Mouse (Mus musculus): ENCODE measurements around the gene 1810009A15Rik. TPM values are rescaled to one million over a fixed set of nuclear protein-coding genes. Genes with fewer than 3 reads are reported as not detected.

The 1810009A15Rik gene
- total and polyA plus RNA-seq, 2 experiments from 2014 or later: 28.4 to 37.3 TPM

- Histone ChIP-seq H3K4me1 (ENCODE audit: control insufficient read depth, insufficient read depth) (no peaks in the 10 kb centered on the region; the same call in 1 of the 2 replicates), H3K36me3 (replicated peaks; ENCODE audit: control insufficient read depth, insufficient read depth, low read length) (peaks cover 26% of the 10 kb centered on the region)
- no peak for ATAC-seq (ENCODE audit: insufficient read depth, low read depth)
Measured at GRCm38 (mm10) chr19:8870838-8871237, 17.8 kb upstream of the 1810009A15Rik start.

GRCm38 (mm10) chr19:8871267-8872186, 17.1 kb upstream of the 1810009A15Rik start, which contains the start of gene Ubxn1:
TSS of gene Ubxn1 (plus strand) at chr19:8871496.
- WGBS: under 1% methylated on average over 59 of the region's 59 CpGs
- H3K9ac ChIP-seq (replicated peaks; ENCODE audit: low read depth, low read length): peak within 1 kb of the TSS; percentile 92
- ATAC-seq (ENCODE audit: insufficient read depth, low read depth): peak; percentile 98
- peak within 1 kb of the TSS; percentile 79 for H3K4me2 ChIP-seq (ENCODE audit: low read depth, low read length)
- H3K9me3 ChIP-seq (replicated peaks; ENCODE audit: control insufficient read depth, low read length): no peaks in the 10 kb centered on the region
- DNase-seq (ENCODE audit: low spot score): peak; percentile 99
- peak within 1 kb of the TSS; percentile 71 for H3K4me3 ChIP-seq (ENCODE audit: low read depth, low read length)
- no peaks in the 10 kb centered on the region; the same call in 1 of the 2 replicates for H3K4me1 ChIP-seq (ENCODE audit: control insufficient read depth, insufficient read depth)
- peaks cover 33% of the 10 kb centered on the region for H3K36me3 ChIP-seq (replicated peaks; ENCODE audit: control insufficient read depth, insufficient read depth, low read length)
- peak within 1 kb of the TSS; percentile 85 for H3K27ac ChIP-seq (ENCODE audit: low read depth)
- TF ChIP-seq EP300 (IDR thresholded peaks at IDR 0.05; ENCODE audit: low read depth) (0 out of 2 replicates have a peak, but pooled peaks have one; percentile 61), CTCF (IDR thresholded peaks at IDR 0.05; ENCODE audit: low read depth) (no peak)
- no peaks in the 10 kb centered on the region for H3K27me3 ChIP-seq (ENCODE audit: control insufficient read depth, insufficient read depth, low read length)

More at GRCm38 (mm10) chr19:8870838-8871237, 17.8 kb upstream of the 1810009A15Rik start:
- peak overlapping the region; percentile 85 for H3K27ac ChIP-seq (ENCODE audit: low read depth)
- peak; percentile 19 for DNase-seq (ENCODE audit: low spot score)
- peak overlapping the region; percentile 92 for H3K9ac ChIP-seq (replicated peaks; ENCODE audit: low read depth, low read length)
- WGBS: 27% methylated on average over 9 of the region's 9 CpGs
- peak overlapping the region; percentile 71 for H3K4me3 ChIP-seq (ENCODE audit: low read depth, low read length)
- no peaks in the 10 kb centered on the region for H3K27me3 ChIP-seq (ENCODE audit: control insufficient read depth, insufficient read depth, low read length)
- no peaks in the 10 kb centered on the region for H3K9me3 ChIP-seq (replicated peaks; ENCODE audit: control insufficient read depth, low read length)
- TF ChIP-seq CTCF (IDR thresholded peaks at IDR 0.05; ENCODE audit: low read depth) (no peak), EP300 (IDR thresholded peaks at IDR 0.05; ENCODE audit: low read depth) (no peak)
- peak overlapping the region; percentile 79 for H3K4me2 ChIP-seq (ENCODE audit: low read depth, low read length)

DNA sequence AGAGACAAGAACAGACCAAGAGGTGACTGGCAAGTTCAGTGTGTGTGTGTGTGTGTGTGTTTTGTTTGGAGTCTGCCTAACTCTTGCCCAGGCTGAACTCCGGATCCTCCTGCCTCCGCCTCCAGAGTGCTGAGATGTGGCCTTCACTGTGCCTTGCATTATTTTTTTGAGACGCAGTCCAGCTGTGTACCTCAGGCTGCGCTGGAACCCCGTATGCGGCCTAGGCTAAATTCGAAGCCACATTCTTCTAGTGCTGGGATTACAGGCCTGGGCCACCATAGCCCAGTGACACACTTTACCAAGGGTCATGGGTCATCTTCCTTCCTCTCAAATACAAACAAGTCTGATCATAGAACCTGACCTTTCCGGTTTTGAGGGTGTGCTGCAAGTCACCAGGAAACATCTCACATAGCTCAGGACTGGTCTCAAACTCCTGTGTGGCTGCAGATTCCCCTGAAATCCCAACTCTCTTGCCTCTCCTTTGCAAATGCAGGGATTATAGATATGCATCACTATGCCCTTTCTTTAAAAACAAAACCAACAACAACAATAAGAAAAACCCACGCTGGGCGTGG, 16.3 kb upstream of the 1810009A15Rik start:
- Histone ChIP-seq H3K27me3 (ENCODE audit: control insufficient read depth, insufficient read depth, low read length) (no peaks in the 10 kb centered on the region), H3K36me3 (replicated peaks; ENCODE audit: control insufficient read depth, insufficient read depth, low read length) (peaks cover 38% of the 10 kb centered on the region), H3K4me3 (ENCODE audit: low read depth, low read length) (peak overlapping the region; percentile 71), H3K4me1 (ENCODE audit: control insufficient read depth, insufficient read depth) (no peaks in the 10 kb centered on the region; the same call in 1 of the 2 replicates), H3K4me2 (ENCODE audit: low read depth, low read length) (peak overlapping the region; percentile 79), H3K27ac (ENCODE audit: low read depth) (peak overlapping the region; percentile 82), H3K9ac (replicated peaks; ENCODE audit: low read depth, low read length) (peak overlapping the region; percentile 92), H3K9me3 (replicated peaks; ENCODE audit: control insufficient read depth, low read length) (no peaks in the 10 kb centered on the region)
- TF ChIP-seq CTCF (IDR thresholded peaks at IDR 0.05; ENCODE audit: low read depth): no peak
- TF ChIP-seq EP300 (IDR thresholded peaks at IDR 0.05; ENCODE audit: low read depth): no peak
- WGBS: 64% methylated on average over 10 of the region's 10 CpGs
- ATAC-seq (ENCODE audit: insufficient read depth, low read depth) (no peak), DNase-seq (ENCODE audit: low spot score) (no peak)

GRCm38 (mm10) chr19:8875031-8875430, 13.6 kb upstream of the 1810009A15Rik start:
- no peak overlapping the region for H3K27ac ChIP-seq (ENCODE audit: low read depth)
- H3K36me3 ChIP-seq (replicated peaks; ENCODE audit: control insufficient read depth, insufficient read depth, low read length): peaks cover 43% of the 10 kb centered on the region
- WGBS: 87% methylated on average over 7 of the region's 7 CpGs
- H3K9ac ChIP-seq (replicated peaks; ENCODE audit: low read depth, low read length): no peak overlapping the region
- no peak overlapping the region for H3K4me3 ChIP-seq (ENCODE audit: low read depth, low read length)
- no peaks in the 10 kb centered on the region for H3K27me3 ChIP-seq (ENCODE audit: control insufficient read depth, insufficient read depth, low read length)
- peaks cover 3% of the 10 kb centered on the region for H3K4me1 ChIP-seq (ENCODE audit: control insufficient read depth, insufficient read depth)
- TF ChIP-seq CTCF (IDR thresholded peaks at IDR 0.05; ENCODE audit: low read depth): no peak
- TF ChIP-seq EP300 (IDR thresholded peaks at IDR 0.05; ENCODE audit: low read depth): no peak
- DNase-seq (ENCODE audit: low spot score): no peak
- H3K4me2 ChIP-seq (ENCODE audit: low read depth, low read length): no peak overlapping the region
- H3K9me3 ChIP-seq (replicated peaks; ENCODE audit: control insufficient read depth, low read length): no peaks in the 10 kb centered on the region
- ATAC-seq (ENCODE audit: insufficient read depth, low read depth): no peak

- Histone ChIP-seq H3K27ac (ENCODE audit: low read depth) (peak within 1 kb of the TSS; percentile 79), H3K4me3 (ENCODE audit: low read depth, low read length) (peak within 1 kb of the TSS; percentile 72), H3K36me3 (replicated peaks; ENCODE audit: control insufficient read depth, insufficient read depth, low read length) (peaks cover 21% of the 10 kb centered on the region), H3K27me3 (ENCODE audit: control insufficient read depth, insufficient read depth, low read length) (no peaks in the 10 kb centered on the region), H3K4me1 (ENCODE audit: control insufficient read depth, insufficient read depth) (peaks cover 3% of the 10 kb centered on the region), H3K4me2 (ENCODE audit: low read depth, low read length) (peak within 1 kb of the TSS; percentile 93), H3K9ac (replicated peaks; ENCODE audit: low read depth, low read length) (peak within 1 kb of the TSS; percentile 75), H3K9me3 (replicated peaks; ENCODE audit: control insufficient read depth, low read length) (no peaks in the 10 kb centered on the region)
- WGBS: under 1% methylated on average over 42 of the region's 42 CpGs
- ATAC-seq (ENCODE audit: insufficient read depth, low read depth): peak; percentile 98
- DNase-seq (ENCODE audit: low spot score): peak; percentile 90
- TF ChIP-seq CTCF (IDR thresholded peaks at IDR 0.05; ENCODE audit: low read depth): no peak
- TF ChIP-seq EP300 (IDR thresholded peaks at IDR 0.05; ENCODE audit: low read depth): no peak
Measured at GRCm38 (mm10) chr19:8880311-8881033, 8.2 kb upstream of the 1810009A15Rik start, which contains the start of gene Uqcc3. TSS of gene Uqcc3 (minus strand) at chr19:8880923.
